ENCODE assay signal across 9 mouse cellular contexts in the genomic region with DNA sequence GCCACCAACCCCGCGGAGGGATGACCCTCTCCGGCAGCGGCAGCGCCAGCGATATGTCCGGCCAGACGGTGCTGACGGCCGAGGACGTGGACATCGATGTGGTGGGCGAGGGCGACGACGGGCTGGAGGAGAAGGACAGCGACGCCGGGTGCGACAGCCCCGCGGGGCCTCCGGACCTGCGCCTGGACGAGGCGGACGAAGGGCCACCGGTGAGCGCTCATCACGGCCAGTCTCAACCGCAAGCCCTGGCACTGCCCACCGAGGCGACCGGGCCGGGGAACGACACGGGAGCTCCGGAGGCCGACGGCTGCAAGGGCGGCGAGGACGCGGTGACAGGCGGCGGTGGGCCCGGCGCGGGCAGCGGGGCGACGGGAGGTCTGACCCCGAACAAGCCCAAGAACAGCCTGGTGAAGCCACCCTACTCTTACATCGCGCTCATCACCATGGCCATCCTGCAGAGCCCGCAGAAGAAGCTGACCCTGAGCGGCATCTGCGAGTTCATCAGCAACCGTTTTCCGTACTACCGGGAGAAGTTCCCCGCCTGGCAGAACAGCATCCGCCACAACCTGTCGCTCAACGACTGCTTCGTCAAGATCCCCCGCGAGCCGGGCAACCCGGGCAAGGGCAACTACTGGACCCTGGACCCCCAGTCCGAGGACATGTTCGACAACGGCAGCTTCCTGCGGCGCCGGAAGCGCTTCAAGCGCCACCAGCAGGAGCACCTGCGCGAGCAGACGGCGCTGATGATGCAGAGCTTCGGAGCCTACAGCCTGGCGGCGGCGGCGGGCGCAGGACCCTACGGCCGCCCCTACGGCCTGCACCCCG. TPM values are rescaled to one million over a fixed set of nuclear protein-coding genes. Genes with fewer than 3 reads are reported as not detected.
DNase-seq lines count a peak whose midpoint lies in the region; ATAC-seq and TF ChIP-seq lines count a peak whose summit lies in the region.
"Had no signal": no experiment of that assay in that cellular context is flagged by ENCODE, and none has a peak within 500 bp of the region (broad histone marks: within the 10 kb centered on the region; RNA-seq: fewer than 3 reads in every experiment).

No protein-coding gene starts in this region.

- H3K9ac ChIP-seq in lung, postnatal 0 days (replicated peaks; ENCODE audit: low read depth) = no peak overlapping the region
- H3K9ac ChIP-seq in heart, embryonic 13.5 days = no peak overlapping the region
- 0 out of 2 replicates have a peak overlapping the region, but pooled peaks have one; percentile 27 for H3K9ac ChIP-seq in limb, embryonic 12.5 days (replicated peaks)

- peak overlapping the region; percentile 28 for H3K4me3 ChIP-seq in lung, postnatal 0 days (ENCODE audit: low read depth, low read length)
- peak overlapping the region; percentile 47 for H3K4me3 ChIP-seq in heart, embryonic 13.5 days
- peak overlapping the region; percentile 38 for H3K4me3 ChIP-seq in limb, embryonic 12.5 days (replicated peaks)
- peak overlapping the region; percentile 15; the same call in 1 of the 2 replicates for H3K4me3 ChIP-seq in olfactory bulb, adult 2 months (ENCODE audit: insufficient read depth, low read depth, low read length)

- no peaks in the 10 kb centered on the region for H3K36me3 ChIP-seq in lung, postnatal 0 days (ENCODE audit: insufficient read depth, low read length)
- no peaks in the 10 kb centered on the region for H3K36me3 ChIP-seq in heart, embryonic 13.5 days
- no peaks in the 10 kb centered on the region for H3K36me3 ChIP-seq in limb, embryonic 12.5 days

- TF ChIP-seq EP300 in lung, postnatal 0 days (IDR thresholded peaks at IDR 0.05) = no peak

- 0 out of 2 replicates have a peak, but pooled peaks have one; percentile 16 for ATAC-seq in lung, postnatal 0 days
- ATAC-seq in heart, embryonic 13.5 days (ENCODE audit: extremely low read depth, insufficient number of reproducible peaks, low FRiP score, low TSS enrichment) = no peak
- no peak for ATAC-seq in limb, embryonic 12.5 days (ENCODE audit: insufficient number of reproducible peaks, insufficient read depth, low FRiP score, low TSS enrichment, low read depth)
- no peak for ATAC-seq in megakaryocyte-erythroid progenitor cell, adult 5-6 weeks (replicated peaks; ENCODE audit: low FRiP score, low TSS enrichment, poor library complexity, severe bottlenecking)

- H3K4me2 ChIP-seq in lung, postnatal 0 days (replicated peaks; ENCODE audit: low read depth, low read length) = peak overlapping the region; percentile 49
- H3K4me2 ChIP-seq in heart, embryonic 13.5 days = peak overlapping the region; percentile 65
- peak overlapping the region; percentile 51 for H3K4me2 ChIP-seq in limb, embryonic 12.5 days

- under 1% methylated on average over 88 of the region's 92 CpGs for WGBS in lung, postnatal 0 days
- WGBS in heart, embryonic 13.5 days = under 1% methylated on average over 91 of the region's 92 CpGs
- WGBS in limb, embryonic 12.5 days = under 1% methylated on average over 92 of the region's 92 CpGs
- WGBS in olfactory bulb, adult 2 months = 2% methylated on average over 92 of the region's 92 CpGs

- 0 out of 2 replicates have a peak, but pooled peaks cover 3% of the 10 kb centered on the region for H3K4me1 ChIP-seq in lung, postnatal 0 days (ENCODE audit: insufficient read depth, low read depth, low read length)
- H3K4me1 ChIP-seq in heart, embryonic 13.5 days = peaks cover 38% of the 10 kb centered on the region
- peaks cover 32% of the 10 kb centered on the region for H3K4me1 ChIP-seq in limb, embryonic 12.5 days (replicated peaks)
- 0 out of 2 replicates have a peak, but pooled peaks cover 7% of the 10 kb centered on the region for H3K4me1 ChIP-seq in olfactory bulb, adult 2 months (ENCODE audit: control insufficient read depth, insufficient read depth, low read length)

- no peak for TF ChIP-seq CTCF in lung, postnatal 0 days (IDR thresholded peaks at IDR 0.05)
- TF ChIP-seq CTCF in olfactory bulb, adult 2 months (IDR thresholded peaks at IDR 0.05; ENCODE audit: insufficient read depth, low read depth, low read length) = no peak

- H3K9me3 ChIP-seq in lung, postnatal 0 days (ENCODE audit: low read length) = no peaks in the 10 kb centered on the region
- H3K9me3 ChIP-seq in heart, embryonic 13.5 days = no peaks in the 10 kb centered on the region
- no peaks in the 10 kb centered on the region for H3K9me3 ChIP-seq in limb, embryonic 12.5 days

- TF ChIP-seq POLR2A in olfactory bulb, adult 2 months (IDR thresholded peaks at IDR 0.05; ENCODE audit: insufficient read depth, low read depth, low read length) = no peak

- no peak overlapping the region for H3K27ac ChIP-seq in lung, postnatal 0 days (ENCODE audit: low read length)
- no peak overlapping the region for H3K27ac ChIP-seq in heart, embryonic 13.5 days (replicated peaks)
- no peak overlapping the region for H3K27ac ChIP-seq in limb, embryonic 12.5 days
- H3K27ac ChIP-seq in olfactory bulb, adult 2 months (ENCODE audit: insufficient read depth, low read depth, low read length) = no peak overlapping the region
- H3K27ac ChIP-seq: macrophage had no signal

- H3K27me3 ChIP-seq in lung, postnatal 0 days (replicated peaks; ENCODE audit: insufficient read depth, low read length) = peaks cover 80% of the 10 kb centered on the region
- H3K27me3 ChIP-seq in heart, embryonic 13.5 days (replicated peaks) = peaks cover 98% of the 10 kb centered on the region
- H3K27me3 ChIP-seq in limb, embryonic 12.5 days = peaks cover 93% of the 10 kb centered on the region

- DNase-seq in lung, postnatal 0 days (ENCODE audit: low spot score) = no peak
- no peak for DNase-seq in lung, adult 18-20 months
- DNase-seq in embryo, embryonic 10.5 days (ENCODE audit: low spot score) = peak; percentile 49
- DNase-seq in frontal cortex, postnatal 14 days (ENCODE audit: low spot score in 2 of 2) = no peak

RNA-seq across cellular contexts. Expression of a gene that starts 0.7 kb away (rescaled TPM):
- 0.05 TPM in 1 of 2 replicates, not detected in the other for polyA plus RNA-seq in lung, postnatal 0 days (2015; fragmentation: Nextera tagmentation; extraction: Ambion mirVana)
- polyA plus RNA-seq in heart, embryonic 13.5 days (2015; fragmentation: Nextera tagmentation; extraction: Ambion mirVana) = not detected in 2 replicates
- 0.85 and 0.91 TPM in 2 replicates for polyA plus RNA-seq in limb, embryonic 12.5 days (2016; fragmentation: Nextera tagmentation; extraction: Ambion mirVana)
- polyA plus RNA-seq in olfactory bulb, adult 2 months (2012; ENCODE audit: insufficient read depth, insufficient read length, low replicate concordance, missing spikeins) = not detected in 2 replicates
- total RNA-seq in megakaryocyte-erythroid progenitor cell, adult 5-6 weeks (2014; fragmentation: Nextera tagmentation) = not detected in 2 replicates
- not detected in 2 replicates for total RNA-seq in megakaryocyte-erythroid progenitor cell, adult 5-6 weeks (2017)
- polyA plus RNA-seq: macrophage had no signal

RNA-seq across cellular contexts. Expression of a gene that starts 58.6 kb away (rescaled TPM):
- 7.3 and 10.0 TPM in 2 replicates for polyA plus RNA-seq in lung, postnatal 0 days (2015; fragmentation: Nextera tagmentation; extraction: Ambion mirVana)
- polyA plus RNA-seq in heart, embryonic 13.5 days (2015; fragmentation: Nextera tagmentation; extraction: Ambion mirVana) = 8.7 and 9.3 TPM in 2 replicates
- polyA plus RNA-seq in limb, embryonic 12.5 days (2016; fragmentation: Nextera tagmentation; extraction: Ambion mirVana) = 21.5 and 24.2 TPM in 2 replicates
- not detected in 2 replicates for polyA plus RNA-seq in olfactory bulb, adult 2 months (2012; ENCODE audit: insufficient read depth, insufficient read length, low replicate concordance, missing spikeins)
- 13.7 and 26.6 TPM in 2 replicates for total RNA-seq in megakaryocyte-erythroid progenitor cell, adult 5-6 weeks (2014; fragmentation: Nextera tagmentation)
- total RNA-seq in megakaryocyte-erythroid progenitor cell, adult 5-6 weeks (2017) = 15.4 and 18.5 TPM in 2 replicates
